Mouse (Mus musculus) pancreas, adult 10 weeks (tissue): ENCODE data around the gene Olfr1209. TPM values are rescaled to one million over a fixed set of nuclear protein-coding genes. Genes with fewer than 3 reads are reported as not detected.

ENCODE experiments used
- polyA plus RNA-seq: library from polyadenylated mRNA; stranded (reverse); fragments of 350-450 nt; fragmentation: Illumina TruSeq; extraction: RNeasy Lipid Tissue Mini Kit (QIAGEN cat#74804); gene quantifications from one replicate; pipeline ENCODE4 v1.2.3, GENCODE M21; 2015; ENCODE audit warnings: low read depth, low replicate concordance; ENCODE audit not compliant: insufficient read depth

Olfr1209 gene
- not detected for polyA plus RNA-seq

DNA sequence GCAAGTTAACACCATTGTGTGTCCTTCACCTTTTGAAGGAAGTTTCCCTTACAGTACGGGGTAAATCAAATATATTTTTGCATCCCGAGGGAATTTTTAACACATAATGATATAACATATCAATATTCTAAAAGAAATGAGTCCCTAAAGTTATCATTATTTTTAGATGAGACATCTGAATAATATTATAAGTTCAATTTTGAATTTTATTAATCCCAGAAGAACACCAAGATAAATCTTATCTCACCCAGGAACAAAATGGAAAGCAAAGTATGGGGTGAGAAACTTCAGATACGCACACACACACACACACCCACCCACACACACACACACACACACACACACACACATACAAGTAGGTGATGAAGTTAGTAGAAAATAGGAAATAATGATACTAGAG, at the start of gene Olfr1209:
Olfr1209 (minus strand) TSS at position 101 of the 400 bp plus-strand sequence.

DNA sequence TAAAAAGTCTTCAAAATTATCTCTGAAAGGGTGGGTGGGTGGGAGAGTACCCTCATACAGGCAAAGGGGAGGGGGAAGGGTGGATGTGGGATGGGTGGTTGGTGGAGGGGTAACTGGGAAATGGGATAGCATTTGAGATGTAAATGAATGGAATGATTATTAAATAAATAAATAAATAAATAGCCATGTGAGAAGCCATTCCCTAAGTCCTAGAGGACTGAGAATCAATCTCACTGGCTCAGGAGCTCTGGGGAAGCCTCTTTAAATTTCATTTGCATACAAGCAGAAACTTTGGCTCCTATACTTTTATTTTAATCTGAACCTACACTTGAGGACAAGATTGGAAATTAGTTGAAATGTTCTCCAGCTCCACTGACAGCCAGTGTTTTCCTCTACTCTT, 38.7 kb upstream of the Olfr1209 start, which contains the start of gene Olfr1212:
Olfr1212 (plus strand) TSS at position 301 of the 400 bp plus-strand sequence.

DNA sequence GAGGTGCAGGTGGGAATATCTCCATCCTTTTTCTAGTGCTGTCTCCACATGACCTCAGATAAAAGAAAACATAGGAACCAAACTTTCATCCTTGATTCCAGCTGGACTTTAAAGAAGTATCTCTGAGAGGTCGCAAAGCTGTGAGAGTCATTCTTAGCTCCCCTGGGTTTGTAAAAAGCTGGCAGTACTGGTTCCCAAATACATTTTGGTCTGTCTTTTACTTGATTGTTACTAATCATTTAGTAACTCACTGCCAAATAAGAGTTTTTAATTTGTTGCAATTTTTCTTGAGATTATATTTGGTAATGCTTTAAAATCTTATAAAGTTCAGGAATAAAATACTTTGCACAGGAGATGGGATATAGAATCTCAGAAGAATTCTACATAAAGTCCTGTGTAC, 23.1 kb upstream of the Olfr1209 start, which contains the start of gene Olfr1211:
Olfr1211 (minus strand) TSS at position 101 of the 400 bp plus-strand sequence.

DNA sequence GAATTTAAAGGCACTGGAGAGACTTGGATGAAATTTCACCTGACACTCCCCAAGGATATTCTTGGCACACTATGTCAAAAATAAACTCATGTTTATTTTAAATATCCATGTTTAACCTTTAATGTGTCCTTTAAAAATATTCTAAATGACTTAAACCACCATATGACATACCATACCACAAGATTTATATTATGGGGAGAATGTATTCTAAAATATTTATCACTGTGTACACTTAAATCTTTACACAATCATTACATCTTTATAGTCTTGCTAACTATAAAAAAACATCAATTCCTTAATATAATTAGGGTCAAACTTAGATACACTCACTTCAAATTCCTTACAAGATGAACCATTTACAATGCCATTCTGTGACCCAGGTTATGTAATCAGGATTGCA, 12.7 kb downstream of the Olfr1209 start, which contains the start of gene Olfr1208:
Olfr1208 (minus strand) TSS at position 101 of the 400 bp plus-strand sequence.

DNA sequence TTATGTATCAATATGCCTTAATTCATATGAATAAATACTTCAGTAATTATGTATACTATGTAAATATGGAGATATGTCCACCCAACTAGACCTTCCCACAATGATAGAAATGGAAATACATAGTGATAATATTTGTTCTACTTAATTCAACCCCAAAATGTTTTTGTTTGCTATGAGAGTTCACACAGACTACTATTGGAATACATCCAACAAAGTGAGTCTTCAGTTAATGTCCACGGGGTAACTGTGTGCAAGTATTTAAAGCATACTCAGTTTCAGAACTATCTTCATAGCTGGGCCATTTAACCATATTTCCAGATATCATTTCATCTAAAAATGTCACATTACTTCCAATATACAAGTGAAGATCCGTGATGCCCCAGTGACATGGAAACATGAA, 52.0 kb downstream of the Olfr1209 start, which contains the start of gene Olfr1206:
Olfr1206 (plus strand) TSS at position 301 of the 400 bp plus-strand sequence.

Other genes starting within 250 kb of the Olfr1209 start
- gene Olfr1193, start 239.5 kb downstream of the Olfr1209 start, polyA plus RNA-seq, result not detected
- gene Olfr1195, start 226.0 kb downstream of the Olfr1209 start, polyA plus RNA-seq, result not detected
- not detected for gene Olfr1196, start 210.6 kb downstream of the Olfr1209 start, polyA plus RNA-seq
- not detected for gene Olfr1197, start 182.8 kb downstream of the Olfr1209 start, polyA plus RNA-seq
- not detected for gene Olfr1198, start 163.8 kb downstream of the Olfr1209 start, polyA plus RNA-seq
- gene Olfr1199, start 154.7 kb downstream of the Olfr1209 start, polyA plus RNA-seq, result not detected
- gene Olfr1200, start 144.7 kb downstream of the Olfr1209 start, polyA plus RNA-seq, result not detected
- not detected for gene Olfr1201, start 122.1 kb downstream of the Olfr1209 start, polyA plus RNA-seq
- gene Olfr1202, start 100.7 kb downstream of the Olfr1209 start, polyA plus RNA-seq, result not detected
- gene Olfr1205, start 85.4 kb downstream of the Olfr1209 start, polyA plus RNA-seq, result not detected
- not detected for gene Olfr1204, start 65.9 kb downstream of the Olfr1209 start, polyA plus RNA-seq
- not detected for gene Olfr1206, start 51.9 kb downstream of the Olfr1209 start, polyA plus RNA-seq
- gene Olfr1208, start 12.8 kb downstream of the Olfr1209 start, polyA plus RNA-seq, result not detected
- not detected for gene Olfr1211, start 23.0 kb upstream of the Olfr1209 start, polyA plus RNA-seq
- not detected for gene Olfr1212, start 38.8 kb upstream of the Olfr1209 start, polyA plus RNA-seq
- gene Gm13762, start 65.1 kb upstream of the Olfr1209 start, polyA plus RNA-seq, result not detected
- not detected for gene Olfr1214, start 77.5 kb upstream of the Olfr1209 start, polyA plus RNA-seq
- gene Olfr1215, start 91.8 kb upstream of the Olfr1209 start, polyA plus RNA-seq, result not detected
- not detected for gene Olfr1216, start 103.2 kb upstream of the Olfr1209 start, polyA plus RNA-seq
- gene Olfr1217, start 116.9 kb upstream of the Olfr1209 start, polyA plus RNA-seq, result not detected
- gene Olfr1218, start 146.0 kb upstream of the Olfr1209 start, polyA plus RNA-seq, result not detected
- not detected for gene Olfr1219, start 168.4 kb upstream of the Olfr1209 start, polyA plus RNA-seq
- gene Olfr1220, start 191.7 kb upstream of the Olfr1209 start, polyA plus RNA-seq, result not detected
- not detected for gene Olfr1221, start 202.1 kb upstream of the Olfr1209 start, polyA plus RNA-seq
- not detected for gene Olfr1222, start 217.9 kb upstream of the Olfr1209 start, polyA plus RNA-seq
- not detected for gene Olfr1223, start 236.4 kb upstream of the Olfr1209 start, polyA plus RNA-seq
- gene Olfr1224-ps1, start 248.9 kb upstream of the Olfr1209 start, polyA plus RNA-seq, result not detected